Mouse (Mus musculus): Measurements from ENCODE around the gene Cacng8. TPM values are rescaled to one million over a fixed set of nuclear protein-coding genes. Genes with fewer than 3 reads are reported as not detected.
A peak's percentile ranks its signal among the peaks of the same experiment; 100 is the strongest.

The Cacng8 gene
- polyA plus RNA-seq, 1 experiment from 2014 or later: 16.4 TPM

GRCm38 (mm10) chr7:3415378-3415777 is 24.9 kb downstream of the Cacng8 start:
- ATAC-seq (replicated peaks): peak; percentile 14; the same call in 1 of the 2 replicates
- no peaks in the 10 kb centered on the region for H3K36me3 ChIP-seq
- H3K4me3 ChIP-seq: peak overlapping the region; percentile 57
- H3K27ac ChIP-seq (replicated peaks): no peak overlapping the region
- H3K9ac ChIP-seq (replicated peaks): peak overlapping the region; percentile 60
- peaks cover 30% of the 10 kb centered on the region for H3K4me1 ChIP-seq
- H3K4me2 ChIP-seq (replicated peaks): peak overlapping the region; percentile 97
- whole genome bisulfite sequencing: under 1% methylated on average over 55 of the region's 60 CpGs
- H3K27me3 ChIP-seq: peaks cover 22% of the 10 kb centered on the region
- H3K9me3 ChIP-seq: no peaks in the 10 kb centered on the region

GRCm38 (mm10) chr7:3419941-3420340 is 29.5 kb downstream of the Cacng8 start:
- no peak for ATAC-seq (replicated peaks)
- Histone ChIP-seq H3K27me3 (peaks cover 28% of the 10 kb centered on the region), H3K27ac (replicated peaks) (no peak overlapping the region), H3K9me3 (no peaks in the 10 kb centered on the region), H3K9ac (replicated peaks) (no peak overlapping the region), H3K4me1 (peaks cover 14% of the 10 kb centered on the region), H3K4me3 (no peak overlapping the region), H3K36me3 (no peaks in the 10 kb centered on the region), H3K4me2 (replicated peaks) (no peak overlapping the region)
- WGBS: 39% methylated on average over 6 of the region's 6 CpGs

- peaks cover 31% of the 10 kb centered on the region for H3K27me3 ChIP-seq
- no peak overlapping the region for H3K27ac ChIP-seq (replicated peaks)
- peaks cover 8% of the 10 kb centered on the region; the same call in 1 of the 2 replicates for H3K4me1 ChIP-seq
- H3K9me3 ChIP-seq: no peaks in the 10 kb centered on the region
- WGBS: 60% methylated on average over 5 of the region's 5 CpGs
- H3K4me3 ChIP-seq: no peak overlapping the region
- no peak for ATAC-seq (replicated peaks)
- H3K9ac ChIP-seq (replicated peaks): no peak overlapping the region
- H3K4me2 ChIP-seq (replicated peaks): no peak overlapping the region
- H3K36me3 ChIP-seq: no peaks in the 10 kb centered on the region
These were observed 30.0 kb downstream of the Cacng8 start for GRCm38 (mm10) chr7:3420466-3420865.

- 87% methylated on average over 3 of the region's 3 CpGs for whole genome bisulfite sequencing
- H3K9ac ChIP-seq (replicated peaks): no peak overlapping the region
- H3K9me3 ChIP-seq: no peaks in the 10 kb centered on the region
- no peak overlapping the region for H3K4me3 ChIP-seq
- H3K4me2 ChIP-seq (replicated peaks): no peak overlapping the region
- H3K36me3 ChIP-seq: no peaks in the 10 kb centered on the region
- 0 out of 2 replicates have a peak, but pooled peaks have one; percentile 20 for ATAC-seq (replicated peaks)
- peaks cover 31% of the 10 kb centered on the region for H3K27me3 ChIP-seq
- H3K27ac ChIP-seq (replicated peaks): no peak overlapping the region
- 0 out of 2 replicates have a peak, but pooled peaks cover 5% of the 10 kb centered on the region for H3K4me1 ChIP-seq
These were observed 30.8 kb downstream of the Cacng8 start for GRCm38 (mm10) chr7:3421297-3421696.

GRCm38 (mm10) chr7:3422051-3422450 is 31.6 kb downstream of the Cacng8 start:
- H3K4me3 ChIP-seq: no peak overlapping the region
- H3K9ac ChIP-seq (replicated peaks): no peak overlapping the region
- 0 out of 2 replicates have a peak, but pooled peaks cover 5% of the 10 kb centered on the region for H3K4me1 ChIP-seq
- peaks cover 28% of the 10 kb centered on the region for H3K27me3 ChIP-seq
- no peak for ATAC-seq (replicated peaks)
- H3K4me2 ChIP-seq (replicated peaks): no peak overlapping the region
- WGBS: 65% methylated on average over 7 of the region's 7 CpGs
- no peaks in the 10 kb centered on the region for H3K9me3 ChIP-seq
- no peaks in the 10 kb centered on the region for H3K36me3 ChIP-seq
- H3K27ac ChIP-seq (replicated peaks): no peak overlapping the region

- H3K27ac ChIP-seq (replicated peaks): no peak overlapping the region
- peaks cover 26% of the 10 kb centered on the region for H3K27me3 ChIP-seq
- no peaks in the 10 kb centered on the region for H3K9me3 ChIP-seq
- H3K4me2 ChIP-seq (replicated peaks): peak overlapping the region; percentile 40
- no peaks in the 10 kb centered on the region for H3K36me3 ChIP-seq
- WGBS: under 1% methylated on average over 30 of the region's 30 CpGs
- H3K4me3 ChIP-seq: peak overlapping the region; percentile 12
- 0 out of 2 replicates have a peak overlapping the region, but pooled peaks have one; percentile 14 for H3K9ac ChIP-seq (replicated peaks)
- no peak for ATAC-seq (replicated peaks)
- 0 out of 2 replicates have a peak, but pooled peaks cover 5% of the 10 kb centered on the region for H3K4me1 ChIP-seq
These were observed 32.9 kb downstream of the Cacng8 start for GRCm38 (mm10) chr7:3423430-3423829.

GRCm38 (mm10) chr7:3423895-3424294 is 33.4 kb downstream of the Cacng8 start, which contains the start of gene Cacng6:
Gene Cacng6, plus strand, starts transcription at chr7:3424195.
- Histone ChIP-seq H3K36me3 (no peaks in the 10 kb centered on the region), H3K4me1 (0 out of 2 replicates have a peak, but pooled peaks cover 5% of the 10 kb centered on the region), H3K9ac (replicated peaks) (0 out of 2 replicates have a peak within 1 kb of the TSS, but pooled peaks have one; percentile 14), H3K9me3 (no peaks in the 10 kb centered on the region), H3K27me3 (peaks cover 26% of the 10 kb centered on the region), H3K4me2 (replicated peaks) (peak within 1 kb of the TSS; percentile 40), H3K27ac (replicated peaks) (no peak within 1 kb of the TSS), H3K4me3 (peak within 1 kb of the TSS; percentile 12)
- WGBS: 39% methylated on average over 4 of the region's 4 CpGs
- no peak for ATAC-seq (replicated peaks)

- no peak overlapping the region for H3K27ac ChIP-seq (replicated peaks)
- no peaks in the 10 kb centered on the region for H3K9me3 ChIP-seq
- 0 out of 2 replicates have a peak, but pooled peaks cover 5% of the 10 kb centered on the region for H3K4me1 ChIP-seq
- H3K36me3 ChIP-seq: no peaks in the 10 kb centered on the region
- WGBS: 89% methylated on average over 5 of the region's 5 CpGs
- H3K9ac ChIP-seq (replicated peaks): no peak overlapping the region
- ATAC-seq (replicated peaks): no peak
- peaks cover 26% of the 10 kb centered on the region for H3K27me3 ChIP-seq
- no peak overlapping the region for H3K4me3 ChIP-seq
- H3K4me2 ChIP-seq (replicated peaks): no peak overlapping the region
These were observed 34.7 kb downstream of the Cacng8 start for GRCm38 (mm10) chr7:3425141-3425540.

GRCm38 (mm10) chr7:3430161-3430560 is 39.7 kb downstream of the Cacng8 start:
- no peaks in the 10 kb centered on the region for H3K9me3 ChIP-seq
- H3K27me3 ChIP-seq: 0 out of 2 replicates have a peak, but pooled peaks cover under 1% of the 10 kb centered on the region
- 86% methylated on average over 6 of the region's 6 CpGs for WGBS
- H3K4me3 ChIP-seq: no peak overlapping the region
- H3K4me1 ChIP-seq: no peaks in the 10 kb centered on the region
- H3K36me3 ChIP-seq: no peaks in the 10 kb centered on the region
- no peak overlapping the region for H3K4me2 ChIP-seq (replicated peaks)
- no peak for ATAC-seq (replicated peaks)
- no peak overlapping the region for H3K9ac ChIP-seq (replicated peaks)
- no peak overlapping the region for H3K27ac ChIP-seq (replicated peaks)

GRCm38 (mm10) chr7:3432066-3432465 is 41.6 kb downstream of the Cacng8 start:
- WGBS: 88% methylated on average over 1 of the region's 1 CpGs
- H3K4me2 ChIP-seq (replicated peaks): no peak overlapping the region
- H3K36me3 ChIP-seq: no peaks in the 10 kb centered on the region
- no peaks in the 10 kb centered on the region for H3K9me3 ChIP-seq
- ATAC-seq (replicated peaks): no peak
- no peaks in the 10 kb centered on the region for H3K4me1 ChIP-seq
- no peak overlapping the region for H3K9ac ChIP-seq (replicated peaks)
- H3K4me3 ChIP-seq: no peak overlapping the region
- no peak overlapping the region for H3K27ac ChIP-seq (replicated peaks)
- H3K27me3 ChIP-seq: no peaks in the 10 kb centered on the region

- H3K27ac ChIP-seq (replicated peaks): no peak overlapping the region
- H3K9ac ChIP-seq (replicated peaks): no peak overlapping the region
- H3K36me3 ChIP-seq: no peaks in the 10 kb centered on the region
- no peaks in the 10 kb centered on the region for H3K9me3 ChIP-seq
- no peaks in the 10 kb centered on the region for H3K27me3 ChIP-seq
- WGBS: 37% methylated on average over 5 of the region's 5 CpGs
- no peak overlapping the region for H3K4me3 ChIP-seq
- no peaks in the 10 kb centered on the region; the same call in 1 of the 2 replicates for H3K4me1 ChIP-seq
- no peak for ATAC-seq (replicated peaks)
- H3K4me2 ChIP-seq (replicated peaks): no peak overlapping the region
These were observed 47.5 kb downstream of the Cacng8 start for GRCm38 (mm10) chr7:3437941-3438340.

- H3K9me3 ChIP-seq: no peaks in the 10 kb centered on the region
- no peak overlapping the region for H3K4me3 ChIP-seq
- H3K4me1 ChIP-seq: no peaks in the 10 kb centered on the region; the same call in 1 of the 2 replicates
- WGBS: 84% methylated on average over 11 of the region's 11 CpGs
- no peak overlapping the region for H3K4me2 ChIP-seq (replicated peaks)
- H3K9ac ChIP-seq (replicated peaks): no peak overlapping the region
- no peak for ATAC-seq (replicated peaks)
- H3K27me3 ChIP-seq: no peaks in the 10 kb centered on the region
- H3K36me3 ChIP-seq: no peaks in the 10 kb centered on the region
- H3K27ac ChIP-seq (replicated peaks): no peak overlapping the region
These were observed 49.5 kb downstream of the Cacng8 start for GRCm38 (mm10) chr7:3439984-3440383.

- Histone ChIP-seq H3K27ac (replicated peaks) (no peak overlapping the region), H3K36me3 (no peaks in the 10 kb centered on the region), H3K9ac (replicated peaks) (no peak overlapping the region), H3K4me3 (no peak overlapping the region), H3K4me2 (replicated peaks) (no peak overlapping the region), H3K4me1 (no peaks in the 10 kb centered on the region; the same call in 1 of the 2 replicates), H3K27me3 (no peaks in the 10 kb centered on the region), H3K9me3 (no peaks in the 10 kb centered on the region)
- 55% methylated on average over 8 of the region's 8 CpGs for whole genome bisulfite sequencing
- ATAC-seq (replicated peaks): no peak
These were observed 50.0 kb downstream of the Cacng8 start for GRCm38 (mm10) chr7:3440526-3440925.
